Mouse (Mus musculus) layer of hippocampus, adult 11-12 months (tissue): ENCODE measurements around the gene Dcaf7.

Experiments
- DNase-seq: peaks from one replicate; pipeline ENCODE4 v3.0.0; 2022; ENCODE audit warnings: low spot score

Gene Dcaf7

GRCm38 (mm10) chr11:106106047-106106587 lies 69.4 kb downstream of the Dcaf7 start:
- peak; percentile 24 for DNase-seq
